Mouse (Mus musculus) olfactory bulb, adult 2 months (tissue): ENCODE data around the gene Ldlr.

Source experiments
- CTCF ChIP-seq: fragments of 200-500 bp; IDR thresholded peaks from 2 replicates; pipeline ENCODE4 v1.5.1; 2012; ENCODE audit warnings: low read depth, mild to moderate bottlenecking, low read length, moderate library complexity; ENCODE audit not compliant: insufficient read depth
- POLR2A ChIP-seq: fragments of 200-500 bp; IDR thresholded peaks from 2 replicates; pipeline ENCODE4 v1.6.1; 2012; ENCODE audit warnings: mild to moderate bottlenecking, low read depth, low read length, moderate library complexity; ENCODE audit not compliant: insufficient read depth

DNA sequence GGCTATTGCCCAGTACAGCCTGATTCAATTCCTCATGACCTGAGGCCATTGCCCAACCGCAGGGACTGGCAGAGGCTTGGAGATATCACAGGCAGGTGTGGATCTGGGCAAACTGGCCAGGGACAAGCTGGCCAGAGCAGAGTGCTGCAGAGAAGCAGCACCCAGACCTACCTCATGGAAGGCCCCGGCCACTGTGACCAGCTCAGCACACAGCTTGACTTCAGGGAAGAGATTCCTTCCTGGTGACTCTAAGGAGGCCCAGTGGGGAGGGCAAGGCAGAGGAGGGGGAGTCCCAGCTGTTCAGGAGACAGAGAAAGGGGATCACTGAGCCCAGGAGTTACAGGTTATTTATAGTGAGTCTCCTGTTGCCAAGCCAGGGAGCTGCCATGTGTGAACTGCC lies 2.2 kb upstream of the Ldlr start:
- TF ChIP-seq CTCF (no peak), POLR2A (no peak)
